In genomic region chr4:117101218-117101617, GRCm38 (mm10) we compare ENCODE assay signal across 1 mouse cellular context.
TF ChIP-seq lines count a peak whose summit lies in the region.

No protein-coding gene starts in this region.

TF ChIP-seq in MEL, 35 proteins besides CTCF, POLR2A, EP300 and RAD21:
- TF ChIP-seq GABPA (IDR thresholded peaks at IDR 0.05; ENCODE audit: low read depth, low read length): no peak
- no peak for TF ChIP-seq BHLHE40 (IDR thresholded peaks at IDR 0.05; ENCODE audit: borderline replicate concordance, low read depth, low read length)
- TF ChIP-seq POLR2AphosphoS5 (IDR thresholded peaks at IDR 0.05; ENCODE audit: borderline replicate concordance, low read depth, low read length): no peak
- TF ChIP-seq SMC3 (IDR thresholded peaks at IDR 0.05; ENCODE audit: low read depth, low read length): peak; percentile 46
